Mouse (Mus musculus): ENCODE results near the gene Scgb1b18. TPM values are rescaled to one million over a fixed set of nuclear protein-coding genes. Genes with fewer than 3 reads are reported as not detected.
"Not testable (repeated sequence)": the region's sequence is repeated elsewhere in the genome, so short reads cannot be mapped to it uniquely, and the experiment has no call there.

The Scgb1b18 gene
- not detected for total RNA-seq (2021)
- long read RNA-seq, result 0 reads

DNA sequence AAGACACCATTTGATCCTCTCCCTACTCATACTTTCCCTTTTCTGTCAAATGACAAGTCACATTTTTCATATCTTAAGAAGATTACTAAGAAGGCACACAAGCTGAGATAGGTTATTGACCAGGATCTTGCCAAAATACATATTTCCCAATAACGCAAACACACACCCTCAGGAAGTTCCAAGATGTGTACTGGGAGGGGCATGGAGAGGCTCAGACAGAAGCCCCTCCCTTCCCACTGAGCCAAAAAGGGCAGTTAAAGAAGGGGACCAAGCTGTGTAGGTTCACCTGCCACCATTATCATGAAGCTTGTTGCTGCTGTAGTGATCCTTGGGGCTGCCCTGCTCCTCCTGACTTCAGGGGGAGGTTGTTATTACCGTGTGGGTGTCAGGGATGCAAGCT is at the start of gene Scgb1b18:
Scgb1b18 (plus strand) TSS at position 301 of the 400 bp plus-strand sequence.
- DNase-seq (ENCODE audit: low spot score in 2 of 2), result not testable (repeated sequence)

DNA sequence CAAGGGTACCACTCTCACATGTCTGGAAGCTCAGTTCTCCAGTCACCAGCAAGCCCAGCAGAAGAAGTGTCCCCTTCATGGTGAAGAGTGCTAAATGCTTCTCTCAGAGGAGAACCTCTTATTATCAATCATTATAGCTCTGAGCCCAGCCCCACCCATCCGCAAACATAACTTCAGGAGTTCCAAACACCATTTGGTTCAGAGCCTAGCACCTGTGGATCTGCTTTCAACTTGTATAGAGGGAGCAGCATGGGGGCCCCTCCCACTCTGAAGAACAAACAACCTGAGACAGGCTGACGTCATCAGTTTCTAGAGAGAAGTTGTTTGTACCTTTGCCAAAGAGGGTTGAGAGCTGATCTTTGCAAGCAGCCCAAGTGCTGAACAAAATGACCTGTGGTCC is 11.6 kb upstream of the Scgb1b18 start, which contains the start of gene Scgb2b18:
Scgb2b18 (minus strand) TSS at position 101 of the 400 bp plus-strand sequence.
- DNase-seq (ENCODE audit: low spot score in 2 of 2), result not testable (repeated sequence)

Other genes with a start within 250 kb of the Scgb1b18 start
- gene Scgb2b17, start 129.0 kb upstream of the Scgb1b18 start, total RNA-seq (2021), result not detected
- not detected for gene Scgb1b17, start 122.1 kb upstream of the Scgb1b18 start, total RNA-seq (2021)
- not detected for gene Scgb2b18, start 11.7 kb upstream of the Scgb1b18 start, total RNA-seq (2021)
- gene Scgb2b19, start 94.8 kb downstream of the Scgb1b18 start, total RNA-seq (2021), result not detected
- gene Scgb1b19, start 101.7 kb downstream of the Scgb1b18 start, total RNA-seq (2021), result not detected
- not detected for gene Scgb2b20, start 180.8 kb downstream of the Scgb1b18 start, total RNA-seq (2021)
- gene Scgb1b20, start 187.7 kb downstream of the Scgb1b18 start, total RNA-seq (2021), result not detected